Mouse (Mus musculus) T-helper 17 cell (primary cell): ENCODE measurements around the gene Ifng.

Experiments
- in situ Hi-C, 2 experiments: fragments of 300-600 bp; cut with MboI, MseI; formaldehyde crosslinking; loops; 1 replicate in 1 of 2; 2 replicates in 1 of 2; pipeline ENCODE4 v1.15.1; 2025; ENCODE audit warnings: high pct_unique_total_duplicates in 2 of 2

The Ifng gene

DNA sequence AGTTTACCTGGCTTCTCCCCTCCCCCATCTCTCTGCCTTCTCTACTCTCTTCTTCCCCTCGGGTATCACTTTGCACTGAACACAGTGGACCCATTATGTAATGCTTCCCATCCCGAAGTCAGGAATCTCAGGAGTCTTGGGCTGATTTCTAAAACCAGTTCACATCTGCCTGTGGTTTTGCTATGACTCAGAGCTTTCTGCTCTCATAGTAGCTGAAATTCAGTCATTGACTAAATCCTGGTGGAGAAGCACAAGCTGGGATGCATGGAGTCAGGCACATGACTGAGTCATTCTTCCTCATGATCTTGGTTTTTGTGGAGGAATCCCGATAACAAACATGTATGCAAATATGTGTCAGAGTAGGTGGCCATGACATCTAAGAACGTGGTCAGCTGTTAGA lies 38.4 kb downstream of the Ifng start:
- in situ Hi-C loops: loop anchor here in 1 of 2 experiments (10.0 kb wide), 1 partner anchor 484 kb away; no protein-coding TSS in a partner anchor

DNA sequence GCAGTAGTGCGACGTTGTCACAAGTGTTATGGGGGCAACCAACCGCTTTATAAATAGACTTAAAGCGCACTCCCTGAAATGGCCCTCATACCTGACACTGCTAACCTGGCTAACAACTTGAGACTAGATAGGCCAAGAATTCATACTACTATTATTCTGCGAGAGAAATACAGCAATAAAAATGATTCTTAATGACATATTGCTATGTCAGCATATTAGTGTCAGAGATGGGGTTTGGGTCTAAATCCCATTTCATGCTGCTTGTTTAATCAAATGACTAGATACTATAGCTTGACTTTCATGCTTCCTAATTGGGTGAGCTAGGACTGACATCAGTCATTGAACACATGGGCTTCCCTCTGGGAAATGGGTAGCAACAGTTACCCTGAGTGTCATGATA lies 39.3 kb downstream of the Ifng start:
- in situ Hi-C loops: no loop called here

DNA sequence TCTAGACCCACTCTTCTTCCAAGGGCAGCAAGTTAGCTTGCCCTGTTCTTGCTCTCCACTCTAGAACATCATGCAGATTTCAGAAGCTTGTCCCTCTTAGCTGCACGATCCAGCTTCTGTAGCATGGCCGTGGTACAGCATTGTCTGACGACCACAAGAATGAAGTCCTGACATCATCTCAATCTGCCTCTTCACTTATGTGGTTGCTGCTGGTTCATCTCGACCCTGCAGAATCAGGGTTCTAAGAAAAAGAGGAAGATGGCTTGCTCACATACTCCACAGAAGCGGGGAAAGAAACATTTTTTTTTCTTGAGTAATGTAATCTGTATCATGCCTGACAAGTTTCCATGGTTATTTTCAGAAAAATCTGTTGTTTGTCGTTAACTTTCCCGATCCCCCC lies 39.9 kb downstream of the Ifng start:
- in situ Hi-C loops: no loop called here

DNA sequence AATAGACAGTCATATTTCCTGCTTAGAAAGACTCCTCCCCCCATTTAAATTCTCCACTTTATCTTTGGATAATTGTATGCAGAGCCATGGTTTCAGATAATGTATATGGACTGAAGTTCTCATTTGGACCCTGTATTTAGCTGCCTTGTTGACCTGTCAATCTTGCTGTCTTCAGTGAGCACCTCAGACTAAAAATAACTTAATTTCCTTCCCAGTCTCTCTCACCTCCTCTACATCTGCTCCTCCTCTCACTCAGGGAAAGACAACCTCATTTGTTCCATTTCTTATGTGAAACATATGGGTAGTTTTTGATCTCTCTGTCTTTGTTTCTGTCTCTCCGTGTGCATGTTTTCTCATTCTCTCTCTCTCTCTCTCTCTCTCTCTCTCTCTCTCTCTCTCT lies 53.3 kb downstream of the Ifng start:
- in situ Hi-C loops: no loop called here

DNA sequence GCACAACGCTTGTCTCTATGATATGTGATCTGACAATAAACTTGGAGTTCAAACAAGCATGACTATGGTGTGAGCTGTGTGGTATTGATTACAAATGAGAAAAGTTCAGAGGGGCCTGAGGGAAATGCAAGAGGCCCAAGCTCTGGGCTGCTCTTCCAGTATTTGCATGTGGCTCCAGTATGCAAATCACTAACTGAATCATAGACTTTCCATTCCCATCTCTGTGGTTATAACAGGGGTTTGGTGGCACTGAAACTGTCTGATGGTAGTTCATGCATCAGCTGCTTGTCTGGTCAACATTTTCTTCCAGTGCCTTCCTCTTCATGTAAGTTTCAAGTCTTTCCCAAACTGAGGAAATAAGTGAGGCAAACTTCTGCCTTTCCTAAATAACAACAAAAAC lies 54.5 kb downstream of the Ifng start:
- in situ Hi-C loops: no loop called here
